Mouse (Mus musculus) left cerebral cortex, postnatal 10 days (tissue): Measurements from ENCODE around the gene Fam81a. TPM values are rescaled to one million over a fixed set of nuclear protein-coding genes. Genes with fewer than 3 reads are reported as not detected.

Experiments
- DNase-seq, 2 experiments: peaks; one replicate each; pipeline ENCODE4 v3.0.0; 2021 to 2022; ENCODE audit warnings: low spot score in 2 of 2, mixed read lengths in 1 of 2; ENCODE audit errors: extremely low spot score in 1 of 2
- intact Hi-C: fragments of 180-260 bp; cut with DNase I; formaldehyde crosslinking; loops from one replicate; pipeline ENCODE4 v1.15.1; 2025
- total RNA-seq, 2 experiments: library from RNA; stranded (reverse); gene quantifications; 2 replicates each; pipeline ENCODE4 v1.2.3; 2021

Fam81a gene
- total RNA-seq, 2 experiments from 2014 or later, result 189 to 191 TPM

GRCm38 (mm10) chr9:70078034-70078433 lies 64.3 kb downstream of the Fam81a start:
- intact Hi-C loops, result no loop called here
- DNase-seq, result no peak

- intact Hi-C loops, result no loop called here
- no peak for DNase-seq
Measured at GRCm38 (mm10) chr9:70077170-70077569, 65.2 kb downstream of the Fam81a start.

GRCm38 (mm10) chr9:70072387-70072786 lies 70.0 kb downstream of the Fam81a start:
- intact Hi-C loops, result no loop called here
- no peak for DNase-seq

- no peak for DNase-seq
- intact Hi-C loops, result no loop called here
Measured at GRCm38 (mm10) chr9:70069961-70070435, 72.4 kb downstream of the Fam81a start.

GRCm38 (mm10) chr9:70067497-70067896 lies 74.9 kb downstream of the Fam81a start:
- no peak for DNase-seq
- intact Hi-C loops, result no loop called here

GRCm38 (mm10) chr9:70062012-70062411 lies 80.3 kb downstream of the Fam81a start:
- intact Hi-C loops, result no loop called here
- DNase-seq, result no peak

- DNase-seq, result no peak
- intact Hi-C loops, result no loop called here
Measured at GRCm38 (mm10) chr9:70053411-70053810, 88.9 kb downstream of the Fam81a start.

- intact Hi-C loops, result no loop called here
- DNase-seq, result no peak
Measured at GRCm38 (mm10) chr9:70052730-70053129, 89.6 kb downstream of the Fam81a start.

- DNase-seq, result no peak
- intact Hi-C loops, result no loop called here
Measured at GRCm38 (mm10) chr9:70049839-70050238, 92.5 kb downstream of the Fam81a start.

- no peak for DNase-seq
- intact Hi-C loops, result no loop called here
Measured at GRCm38 (mm10) chr9:70049416-70049783, 93.0 kb downstream of the Fam81a start.

GRCm38 (mm10) chr9:70048751-70049415 lies 93.5 kb downstream of the Fam81a start:
- intact Hi-C loops, result no loop called here
- no peak for DNase-seq

- intact Hi-C loops, result no loop called here
- no peak for DNase-seq
Measured at GRCm38 (mm10) chr9:70048280-70048679, 94.1 kb downstream of the Fam81a start.

GRCm38 (mm10) chr9:70047839-70048238 lies 94.5 kb downstream of the Fam81a start:
- DNase-seq, result no peak
- intact Hi-C loops, result no loop called here

GRCm38 (mm10) chr9:70046255-70046654 lies 96.1 kb downstream of the Fam81a start:
- intact Hi-C loops, result no loop called here
- no peak for DNase-seq

- DNase-seq, result no peak
- intact Hi-C loops, result no loop called here
Measured at GRCm38 (mm10) chr9:70044865-70045264, 97.5 kb downstream of the Fam81a start.

GRCm38 (mm10) chr9:70042935-70043334 lies 99.4 kb downstream of the Fam81a start:
- DNase-seq, result no peak
- intact Hi-C loops, result no loop called here

- DNase-seq, result no peak
- intact Hi-C loops, result no loop called here
Measured at GRCm38 (mm10) chr9:70042137-70042536, 100.2 kb downstream of the Fam81a start.

GRCm38 (mm10) chr9:70040570-70040969 lies 101.8 kb downstream of the Fam81a start:
- intact Hi-C loops, result no loop called here
- no peak for DNase-seq

- intact Hi-C loops, result no loop called here
- no peak for DNase-seq
Measured at GRCm38 (mm10) chr9:70039597-70040385, 102.6 kb downstream of the Fam81a start.
